Mouse (Mus musculus) midbrain, postnatal 0 days (tissue): ENCODE results near the gene Slc46a3. TPM values are rescaled to one million over a fixed set of nuclear protein-coding genes. Genes with fewer than 3 reads are reported as not detected.

Source experiments
- ATAC-seq: fragments of 200-750 bp; cut with Nextera tagmentation; 2 replicates; pipeline ENCODE4 v1.8.0; 2017; ENCODE audit warnings: moderate number of reproducible peaks, mild to moderate bottlenecking, moderate TSS enrichment, moderate library complexity; ENCODE audit not compliant: low FRiP score
- DNase-seq: peaks from one replicate; pipeline ENCODE4 v3.0.0-alpha.2; 2015; ENCODE audit warnings: low spot score
- H3K27ac ChIP-seq: fragments of 300-500 bp; sonication (generic); 2 replicates; pipeline ENCODE4 v1.5.1; 2014; ENCODE audit warnings: low read depth, mild to moderate bottlenecking, low read length, mixed read lengths
- H3K27me3 ChIP-seq: fragments of 300-500 bp; sonication (generic); 2 replicates; pipeline ENCODE4 v1.6.1; 2014; ENCODE audit warnings: low read length, control low read depth, mixed read lengths; ENCODE audit not compliant: insufficient read depth
- H3K36me3 ChIP-seq: fragments of 300-500 bp; sonication (generic); 2 replicates; pipeline ENCODE4 v1.6.1; 2014; ENCODE audit warnings: low read length, control low read depth, mixed read lengths; ENCODE audit not compliant: insufficient read depth
- H3K4me1 ChIP-seq: fragments of 300-500 bp; sonication (generic); 2 replicates; pipeline ENCODE4 v1.6.1; 2014; ENCODE audit warnings: mild to moderate bottlenecking, control low read depth, antibody characterized with exemption, low read length, mixed read lengths; ENCODE audit not compliant: insufficient read depth
- H3K4me2 ChIP-seq: fragments of 300-500 bp; sonication (generic); 2 replicates; pipeline ENCODE4 v1.6.1; 2014; ENCODE audit warnings: low read depth, mild to moderate bottlenecking, low read length, mixed read lengths; ENCODE audit not compliant: poor library complexity, severe bottlenecking
- H3K4me3 ChIP-seq: fragments of 300-500 bp; sonication (generic); 2 replicates; pipeline ENCODE4 v1.5.1; 2014; ENCODE audit warnings: low read depth, mild to moderate bottlenecking, low read length, moderate library complexity
- H3K9ac ChIP-seq: fragments of 300-500 bp; sonication (generic); replicated peaks from 2 replicates; pipeline ENCODE4 v1.6.1; 2014; ENCODE audit warnings: mild to moderate bottlenecking, low read length, moderate library complexity, mixed read lengths; ENCODE audit not compliant: poor library complexity, severe bottlenecking
- H3K9me3 ChIP-seq: fragments of 300-500 bp; sonication (generic); 2 replicates; pipeline ENCODE4 v1.6.1; 2016; ENCODE audit warnings: low read length, control low read depth
- CTCF ChIP-seq: IDR thresholded peaks from 2 replicates; pipeline ENCODE4 v1.5.1; 2016; ENCODE audit warnings: antibody characterized with exemption, mild to moderate bottlenecking
- WGBS: fragments of 180-500 bp; shearing (Covaris S2); extraction: QIAGEN DNeasy Blood & Tissue Kit; methylation state at CpG from one replicate; pipeline ENCODE4 v1.1.7; 2014; 5-methylcytosine and 5-hydroxymethylcytosine counted together
- polyA plus RNA-seq: library from polyadenylated mRNA; unstranded; fragments of >200 nt; fragmentation: Nextera tagmentation; extraction: Ambion mirVana; gene quantifications from 2 replicates; pipeline ENCODE4 v1.2.1, GENCODE M21; 2015
- total RNA-seq: library from RNA; depleted of rRNA; stranded (reverse); fragments of >200 nt; gene quantifications from 2 replicates; pipeline ENCODE4 v1.2.3, GENCODE M21; 2014

Slc46a3 gene
- total and polyA plus RNA-seq, 2 experiments from 2014 or later, result 4.1 to 5.2 TPM

GRCm38 (mm10) chr5:147860449-147861261, 34.0 kb downstream of the Slc46a3 start, which contains the start of gene Pomp:
Pomp (plus strand) TSS chr5:147860461.
- H3K4me3 ChIP-seq, result peak within 1 kb of the TSS; percentile 92
- H3K27me3 ChIP-seq, result no peaks in the 10 kb centered on the region
- under 1% methylated on average over 68 of the region's 68 CpGs for WGBS
- H3K9ac ChIP-seq, result peak within 1 kb of the TSS; percentile 89
- DNase-seq, result peak; percentile 93
- H3K27ac ChIP-seq, result peak within 1 kb of the TSS; percentile 85
- H3K4me1 ChIP-seq, result peaks cover 7% of the 10 kb centered on the region; the same call in 1 of the 2 replicates
- TF ChIP-seq CTCF, result no peak
- peak within 1 kb of the TSS; percentile 92 for H3K4me2 ChIP-seq
- ATAC-seq, result peak; percentile 93
- H3K9me3 ChIP-seq, result no peaks in the 10 kb centered on the region
- H3K36me3 ChIP-seq, result peaks cover 22% of the 10 kb centered on the region

- TF ChIP-seq CTCF, result no peak; the same call in 1 of the 2 replicates
- Histone ChIP-seq H3K9me3 (no peaks in the 10 kb centered on the region), H3K9ac (peak overlapping the region; percentile 89), H3K4me2 (peak overlapping the region; percentile 92), H3K4me1 (peaks cover 7% of the 10 kb centered on the region; the same call in 1 of the 2 replicates), H3K27me3 (no peaks in the 10 kb centered on the region), H3K27ac (peak overlapping the region; percentile 85; the same call in 1 of the 2 replicates), H3K36me3 (peaks cover 22% of the 10 kb centered on the region), H3K4me3 (peak overlapping the region; percentile 92)
- WGBS, result 2% methylated on average over 18 of the region's 18 CpGs
- ATAC-seq (no peak), DNase-seq (no peak)
Measured at GRCm38 (mm10) chr5:147860076-147860448, 34.6 kb downstream of the Slc46a3 start.

- TF ChIP-seq CTCF, result no peak
- no peak for ATAC-seq
- no peak overlapping the region for H3K9ac ChIP-seq
- H3K4me2 ChIP-seq, result no peak overlapping the region
- no peak for DNase-seq
- H3K36me3 ChIP-seq, result no peaks in the 10 kb centered on the region
- H3K27ac ChIP-seq, result no peak overlapping the region
- H3K4me1 ChIP-seq, result no peaks in the 10 kb centered on the region
- WGBS, result 66% methylated on average over 7 of the region's 7 CpGs
- no peak overlapping the region for H3K4me3 ChIP-seq
- no peaks in the 10 kb centered on the region for H3K9me3 ChIP-seq
- no peaks in the 10 kb centered on the region for H3K27me3 ChIP-seq
Measured at GRCm38 (mm10) chr5:147850194-147850593, 44.4 kb downstream of the Slc46a3 start.

GRCm38 (mm10) chr5:147848164-147848863, 46.3 kb downstream of the Slc46a3 start:
- Histone ChIP-seq H3K36me3 (no peaks in the 10 kb centered on the region), H3K27me3 (no peaks in the 10 kb centered on the region), H3K9me3 (no peaks in the 10 kb centered on the region), H3K4me2 (no peak overlapping the region), H3K4me3 (no peak overlapping the region), H3K9ac (no peak overlapping the region), H3K27ac (no peak overlapping the region), H3K4me1 (no peaks in the 10 kb centered on the region)
- ATAC-seq (no peak), DNase-seq (peak; percentile 80)
- TF ChIP-seq CTCF, result peak; percentile 92
- WGBS, result 24% methylated on average over 16 of the region's 16 CpGs

GRCm38 (mm10) chr5:147847361-147847760, 47.3 kb downstream of the Slc46a3 start:
- WGBS, result 47% methylated on average over 5 of the region's 5 CpGs
- no peak for TF ChIP-seq CTCF
- H3K27ac ChIP-seq, result no peak overlapping the region
- H3K36me3 ChIP-seq, result no peaks in the 10 kb centered on the region
- H3K4me2 ChIP-seq, result no peak overlapping the region
- H3K27me3 ChIP-seq, result no peaks in the 10 kb centered on the region
- ATAC-seq, result no peak
- no peak overlapping the region for H3K9ac ChIP-seq
- H3K4me3 ChIP-seq, result no peak overlapping the region
- H3K9me3 ChIP-seq, result no peaks in the 10 kb centered on the region
- no peaks in the 10 kb centered on the region for H3K4me1 ChIP-seq
- no peak for DNase-seq

GRCm38 (mm10) chr5:147845319-147845718, 49.3 kb downstream of the Slc46a3 start:
- H3K4me2 ChIP-seq, result no peak overlapping the region
- H3K9ac ChIP-seq, result no peak overlapping the region
- 84% methylated on average over 3 of the region's 3 CpGs for WGBS
- H3K4me3 ChIP-seq, result no peak overlapping the region
- ATAC-seq (no peak), DNase-seq (no peak)
- no peaks in the 10 kb centered on the region for H3K27me3 ChIP-seq
- no peak overlapping the region for H3K27ac ChIP-seq
- no peaks in the 10 kb centered on the region for H3K9me3 ChIP-seq
- H3K4me1 ChIP-seq, result no peaks in the 10 kb centered on the region
- TF ChIP-seq CTCF, result no peak
- H3K36me3 ChIP-seq, result no peaks in the 10 kb centered on the region
